Mouse (Mus musculus) C2C12 (cell line): ENCODE data around the gene Ahdc1.

Experiments
- CEBPB ChIP-seq: IDR thresholded peaks from one replicate; pipeline ENCODE4 v1.6.1; 2011; ENCODE audit warnings: low read depth, mild to moderate bottlenecking, control low read depth, moderate library complexity
- CTCF ChIP-seq: IDR thresholded peaks from one replicate; pipeline ENCODE4 v1.5.1; 2011; ENCODE audit not compliant: control insufficient read depth, insufficient read depth, insufficient read length
- FOSL1 ChIP-seq: IDR thresholded peaks from one replicate; pipeline ENCODE4 v1.8.0; 2011; ENCODE audit warnings: mild to moderate bottlenecking, low read length; ENCODE audit not compliant: poor library complexity, insufficient read depth, severe bottlenecking
- MAX ChIP-seq: IDR thresholded peaks from one replicate; pipeline ENCODE4 v1.6.1; 2011; ENCODE audit warnings: mild to moderate bottlenecking, control low read depth
- MYOD1 ChIP-seq: IDR thresholded peaks from one replicate; pipeline ENCODE4 v1.6.1; 2011; ENCODE audit warnings: low read depth; ENCODE audit not compliant: control insufficient read depth, insufficient read length
- MYOG ChIP-seq: IDR thresholded peaks from one replicate; pipeline ENCODE4 v1.6.1; 2011; ENCODE audit not compliant: control insufficient read depth, insufficient read length; ENCODE audit errors: extremely low read depth
- USF1 ChIP-seq: IDR thresholded peaks from one replicate; pipeline ENCODE4 v1.6.1; 2011; ENCODE audit warnings: low read depth, mild to moderate bottlenecking, control low read depth, moderate library complexity

GRCm38 (mm10) chr4:132973814-132974398 is 37.2 kb upstream of the Ahdc1 start, which contains the start of gene Fgr:
- TF ChIP-seq CTCF (no peak), CEBPB (no peak), MAX (no peak), USF1 (no peak), MYOG (no peak), MYOD1 (no peak), FOSL1 (no peak)
